Mouse (Mus musculus): ENCODE data around the gene Stx1b. TPM values are rescaled to one million over a fixed set of nuclear protein-coding genes. Genes with fewer than 3 reads are reported as not detected.
"Not testable (repeated sequence)": the region's sequence is repeated elsewhere in the genome, so short reads cannot be mapped to it uniquely, and the experiment has no call there.

Stx1b gene
- polyA plus RNA-seq, 1 experiment from 2014 or later = 4.4 TPM

GRCm38 (mm10) chr7:127842001-127842718, 17.8 kb upstream of the Stx1b start:
- no peaks in the 10 kb centered on the region for H3K9me3 ChIP-seq (ENCODE audit: control insufficient read depth, low read length)
- ATAC-seq (ENCODE audit: low FRiP score, low TSS enrichment) = peak; percentile 69
- peaks cover 5% of the 10 kb centered on the region; the same call in 1 of the 2 replicates for H3K4me1 ChIP-seq (ENCODE audit: control insufficient read depth, insufficient read depth, low read length)
- peaks cover 23% of the 10 kb centered on the region; the same call in 1 of the 2 replicates for H3K36me3 ChIP-seq (ENCODE audit: control insufficient read depth, insufficient read depth, low read length)
- peak overlapping the region; percentile 90 for H3K4me2 ChIP-seq (replicated peaks; ENCODE audit: low read depth, low read length)
- peak overlapping the region; percentile 82; the same call in 1 of the 2 replicates for H3K27ac ChIP-seq (ENCODE audit: low read depth, low read length)
- under 1% methylated on average over 40 of the region's 40 CpGs for WGBS
- H3K9ac ChIP-seq (ENCODE audit: low read depth, low read length) = peak overlapping the region; percentile 68
- H3K27me3 ChIP-seq (ENCODE audit: control insufficient read depth, insufficient read depth, low read length) = no peaks in the 10 kb centered on the region
- peak overlapping the region; percentile 87 for H3K4me3 ChIP-seq (ENCODE audit: low read length)

GRCm38 (mm10) chr7:127841340-127842000, 17.1 kb upstream of the Stx1b start:
- H3K9ac ChIP-seq (ENCODE audit: low read depth, low read length) = peak overlapping the region; percentile 68
- ATAC-seq (ENCODE audit: low FRiP score, low TSS enrichment) = peak; percentile 90
- WGBS = under 1% methylated on average over 39 of the region's 46 CpGs

GRCm38 (mm10) chr7:127840886-127841285, 16.5 kb upstream of the Stx1b start:
- WGBS = 3% methylated on average over 15 of the region's 15 CpGs
- Histone ChIP-seq H3K36me3 (ENCODE audit: control insufficient read depth, insufficient read depth, low read length) (peaks cover 16% of the 10 kb centered on the region; the same call in 1 of the 2 replicates), H3K27ac (ENCODE audit: low read depth, low read length) (peak overlapping the region; percentile 82), H3K4me2 (replicated peaks; ENCODE audit: low read depth, low read length) (peak overlapping the region; percentile 90), H3K4me1 (ENCODE audit: control insufficient read depth, insufficient read depth, low read length) (peaks cover 5% of the 10 kb centered on the region; the same call in 1 of the 2 replicates), H3K9me3 (ENCODE audit: control insufficient read depth, low read length) (no peaks in the 10 kb centered on the region), H3K4me3 (ENCODE audit: low read length) (peak overlapping the region; percentile 87), H3K9ac (ENCODE audit: low read depth, low read length) (peak overlapping the region; percentile 68), H3K27me3 (ENCODE audit: control insufficient read depth, insufficient read depth, low read length) (no peaks in the 10 kb centered on the region)
- peak; percentile 25 for ATAC-seq (ENCODE audit: low FRiP score, low TSS enrichment)

More at GRCm38 (mm10) chr7:127841340-127842000, 17.1 kb upstream of the Stx1b start:
- H3K36me3 ChIP-seq (ENCODE audit: control insufficient read depth, insufficient read depth, low read length) = peaks cover 16% of the 10 kb centered on the region; the same call in 1 of the 2 replicates
- peak overlapping the region; percentile 90 for H3K4me2 ChIP-seq (replicated peaks; ENCODE audit: low read depth, low read length)
- no peaks in the 10 kb centered on the region for H3K27me3 ChIP-seq (ENCODE audit: control insufficient read depth, insufficient read depth, low read length)
- H3K27ac ChIP-seq (ENCODE audit: low read depth, low read length) = peak overlapping the region; percentile 82
- H3K4me3 ChIP-seq (ENCODE audit: low read length) = peak overlapping the region; percentile 87
- peaks cover 5% of the 10 kb centered on the region; the same call in 1 of the 2 replicates for H3K4me1 ChIP-seq (ENCODE audit: control insufficient read depth, insufficient read depth, low read length)
- no peaks in the 10 kb centered on the region for H3K9me3 ChIP-seq (ENCODE audit: control insufficient read depth, low read length)

GRCm38 (mm10) chr7:127840031-127840430, 15.7 kb upstream of the Stx1b start:
- 81% methylated on average over 2 of the region's 2 CpGs for WGBS
- not testable (repeated sequence) for H3K9me3 ChIP-seq (ENCODE audit: control insufficient read depth, low read length); H3K27me3 ChIP-seq (ENCODE audit: control insufficient read depth, insufficient read depth, low read length); ATAC-seq (ENCODE audit: low FRiP score, low TSS enrichment); H3K4me1 ChIP-seq (ENCODE audit: control insufficient read depth, insufficient read depth, low read length); H3K27ac ChIP-seq (ENCODE audit: low read depth, low read length); H3K9ac ChIP-seq (ENCODE audit: low read depth, low read length); H3K4me2 ChIP-seq (replicated peaks; ENCODE audit: low read depth, low read length); H3K4me3 ChIP-seq (ENCODE audit: low read length)
- H3K36me3 ChIP-seq (ENCODE audit: control insufficient read depth, insufficient read depth, low read length) = peaks cover 14% of the 10 kb centered on the region; the same call in 1 of the 2 replicates

GRCm38 (mm10) chr7:127837878-127838277, 13.5 kb upstream of the Stx1b start:
- not testable (repeated sequence) for H3K4me1 ChIP-seq (ENCODE audit: control insufficient read depth, insufficient read depth, low read length); ATAC-seq (ENCODE audit: low FRiP score, low TSS enrichment); H3K4me3 ChIP-seq (ENCODE audit: low read length); H3K4me2 ChIP-seq (replicated peaks; ENCODE audit: low read depth, low read length); H3K27ac ChIP-seq (ENCODE audit: low read depth, low read length); H3K9me3 ChIP-seq (ENCODE audit: control insufficient read depth, low read length); H3K27me3 ChIP-seq (ENCODE audit: control insufficient read depth, insufficient read depth, low read length); H3K36me3 ChIP-seq (ENCODE audit: control insufficient read depth, insufficient read depth, low read length); H3K9ac ChIP-seq (ENCODE audit: low read depth, low read length)
- 76% methylated on average over 4 of the region's 4 CpGs for WGBS

- Histone ChIP-seq H3K9me3 (ENCODE audit: control insufficient read depth, low read length) (no peaks in the 10 kb centered on the region), H3K27me3 (ENCODE audit: control insufficient read depth, insufficient read depth, low read length) (no peaks in the 10 kb centered on the region), H3K27ac (ENCODE audit: low read depth, low read length) (no peak overlapping the region), H3K36me3 (ENCODE audit: control insufficient read depth, insufficient read depth, low read length) (no peaks in the 10 kb centered on the region), H3K4me2 (replicated peaks; ENCODE audit: low read depth, low read length) (no peak overlapping the region), H3K9ac (ENCODE audit: low read depth, low read length) (no peak overlapping the region), H3K4me3 (ENCODE audit: low read length) (no peak overlapping the region), H3K4me1 (ENCODE audit: control insufficient read depth, insufficient read depth, low read length) (peaks cover 5% of the 10 kb centered on the region; the same call in 1 of the 2 replicates)
- ATAC-seq (ENCODE audit: low FRiP score, low TSS enrichment) = no peak
- WGBS = 91% methylated on average over 5 of the region's 5 CpGs
Measured at GRCm38 (mm10) chr7:127837473-127837872, 13.1 kb upstream of the Stx1b start.

- 66% methylated on average over 2 of the region's 2 CpGs for WGBS
- no peaks in the 10 kb centered on the region for H3K9me3 ChIP-seq (ENCODE audit: control insufficient read depth, low read length)
- H3K4me1 ChIP-seq (ENCODE audit: control insufficient read depth, insufficient read depth, low read length) = no peaks in the 10 kb centered on the region
- H3K27me3 ChIP-seq (ENCODE audit: control insufficient read depth, insufficient read depth, low read length) = no peaks in the 10 kb centered on the region
- H3K4me2 ChIP-seq (replicated peaks; ENCODE audit: low read depth, low read length) = no peak overlapping the region
- no peaks in the 10 kb centered on the region for H3K36me3 ChIP-seq (ENCODE audit: control insufficient read depth, insufficient read depth, low read length)
- no peak overlapping the region for H3K9ac ChIP-seq (ENCODE audit: low read depth, low read length)
- ATAC-seq (ENCODE audit: low FRiP score, low TSS enrichment) = no peak
- H3K4me3 ChIP-seq (ENCODE audit: low read length) = no peak overlapping the region
- H3K27ac ChIP-seq (ENCODE audit: low read depth, low read length) = no peak overlapping the region
Measured at GRCm38 (mm10) chr7:127835550-127835949, 11.2 kb upstream of the Stx1b start.

- Histone ChIP-seq H3K4me2 (replicated peaks; ENCODE audit: low read depth, low read length) (peak overlapping the region; percentile 82), H3K9ac (ENCODE audit: low read depth, low read length) (peak overlapping the region; percentile 78), H3K4me1 (ENCODE audit: control insufficient read depth, insufficient read depth, low read length) (peaks cover 27% of the 10 kb centered on the region; the same call in 1 of the 2 replicates), H3K27me3 (ENCODE audit: control insufficient read depth, insufficient read depth, low read length) (no peaks in the 10 kb centered on the region), H3K4me3 (ENCODE audit: low read length) (peak overlapping the region; percentile 66), H3K36me3 (ENCODE audit: control insufficient read depth, insufficient read depth, low read length) (no peaks in the 10 kb centered on the region), H3K27ac (ENCODE audit: low read depth, low read length) (no peak overlapping the region), H3K9me3 (ENCODE audit: control insufficient read depth, low read length) (no peaks in the 10 kb centered on the region)
- 66% methylated on average over 11 of the region's 11 CpGs for WGBS
- ATAC-seq (ENCODE audit: low FRiP score, low TSS enrichment) = peak; percentile 18
Measured at GRCm38 (mm10) chr7:127823236-127824171, 845 bp downstream of the Stx1b start.

Data from kidney, embryonic 14.5 days (tissue).